27 mouse cellular contexts compared by ENCODE assay signal in genomic region chr10:67995356-67995755, GRCm38 (mm10). TPM values are rescaled to one million over a fixed set of nuclear protein-coding genes. Genes with fewer than 3 reads are reported as not detected.
DNase-seq lines count a peak whose midpoint lies in the region; TF ChIP-seq lines count a peak whose summit lies in the region.
"Had no signal": no experiment of that assay in that cellular context is flagged by ENCODE, and none has a peak within 500 bp of the region (broad histone marks: within the 10 kb centered on the region; RNA-seq: fewer than 3 reads in every experiment).

No protein-coding gene starts in this region.

- TF ChIP-seq POLR2A in kidney, adult 2 months (IDR thresholded peaks at IDR 0.05; ENCODE audit: low read depth, low read length), result no peak

- no peak for TF ChIP-seq CTCF in kidney, adult 2 months (conservative IDR thresholded peaks at IDR 0.05; ENCODE audit: insufficient read depth, insufficient read length, low read depth, low read length)

- H3K9me3 ChIP-seq in heart, embryonic 10.5 days, result no peaks in the 10 kb centered on the region
- H3K9me3 ChIP-seq: embryonic facial prominence, embryonic 12.5 days; liver, embryonic 15.5 days had no signal

- H3K4me1 ChIP-seq in kidney, adult 2 months (ENCODE audit: control insufficient read depth, insufficient read depth, low read length), result no peaks in the 10 kb centered on the region
- peaks cover 10% of the 10 kb centered on the region; the same call in 1 of the 2 replicates for H3K4me1 ChIP-seq in heart, embryonic 10.5 days
- H3K4me1 ChIP-seq: embryonic facial prominence, embryonic 12.5 days; midbrain, embryonic 10.5 days had no signal

- no peak overlapping the region for H3K4me3 ChIP-seq in kidney, adult 2 months (ENCODE audit: insufficient read depth, low read depth, low read length)
- H3K4me3 ChIP-seq in heart, embryonic 10.5 days, result no peak overlapping the region
- H3K4me3 ChIP-seq: embryonic facial prominence, embryonic 12.5 days; gastrocnemius, adult 2 months; heart, embryonic 12.5 days; left cerebral cortex, adult 2 months; limb, embryonic 12.5 days; liver, embryonic 15.5 days; midbrain, embryonic 10.5 days had no signal

- H3K27ac ChIP-seq in kidney, adult 2 months (ENCODE audit: insufficient read depth, low read depth, low read length), result no peak overlapping the region
- H3K27ac ChIP-seq in heart, embryonic 10.5 days, result no peak overlapping the region
- H3K27ac ChIP-seq: embryonic facial prominence, embryonic 12.5 days; gastrocnemius, adult 2 months; kidney, postnatal 0 days; left cerebral cortex, adult 2 months; limb, embryonic 12.5 days; liver, embryonic 15.5 days; midbrain, embryonic 10.5 days; stomach, postnatal 0 days had no signal

- DNase-seq in cerebellum, postnatal 10 days, result peak; percentile 38 to 44
- DNase-seq in cerebellum, postnatal 4 days (ENCODE audit: low spot score in 2 of 2), result no peak
- peak; percentile 14 for DNase-seq in kidney, postnatal 10 days
- DNase-seq in kidney, adult 2 months, result no peak
- peak; percentile 29 for DNase-seq in right cerebral cortex, postnatal 4 days
- DNase-seq in right cerebral cortex, postnatal 10 days (ENCODE audit: low spot score in 2 of 2), result no peak
- DNase-seq in heart, postnatal 4 days, result no peak
- DNase-seq in heart, embryonic 10.5 days (ENCODE audit: low spot score), result no peak
- DNase-seq: adrenal gland, adult 2 months; cerebellum, adult 2 months; cerebellum, postnatal 25 days; embryo, embryonic 11 days; gastrocnemius, adult 2 months; gastrocnemius, postnatal 36 days; heart, adult 18-20 months; lung, embryonic 14.5 days; lung, postnatal 14 days had no signal

- H3K27me3 ChIP-seq in kidney, adult 2 months (replicated peaks; ENCODE audit: control insufficient read depth, insufficient read depth, low read length), result no peaks in the 10 kb centered on the region; the same call in 1 of the 2 replicates
- no peaks in the 10 kb centered on the region for H3K27me3 ChIP-seq in heart, embryonic 10.5 days (ENCODE audit: insufficient read depth, poor library complexity, severe bottlenecking)
- H3K27me3 ChIP-seq: CH12.LX; embryonic facial prominence, embryonic 12.5 days; heart, embryonic 12.5 days; limb, embryonic 12.5 days; liver, embryonic 15.5 days had no signal

- 56% methylated on average over 12 of the region's 12 CpGs for WGBS in kidney, adult 2 months
- WGBS in heart, embryonic 10.5 days, result 55% methylated on average over 12 of the region's 12 CpGs

- H3K36me3 ChIP-seq in kidney, adult 2 months (ENCODE audit: control insufficient read depth, insufficient read depth, low read length), result no peaks in the 10 kb centered on the region
- peaks cover 20% of the 10 kb centered on the region for H3K36me3 ChIP-seq in heart, embryonic 10.5 days
- H3K36me3 ChIP-seq: embryonic facial prominence, embryonic 12.5 days; liver, embryonic 15.5 days had no signal

RNA-seq across cellular contexts. Expression of gene Rtkn2, which starts 16.0 kb away (rescaled TPM):
- polyA plus RNA-seq in kidney, adult 2 months (2012; rRNA removed), result 0.05 TPM in 1 of 2 replicates, not detected in the other
- 1 to 10 TPM; 4.0 to 4.5 TPM for total RNA-seq in heart, postnatal 4 days (2021)
- 6.8 and 7.1 TPM in 2 replicates for polyA plus RNA-seq in heart, embryonic 10.5 days (2016; fragmentation: Nextera tagmentation; extraction: Ambion mirVana)
- polyA plus RNA-seq: adrenal gland, adult 2 months; liver, adult 2 months had no signal

Comparison
In these comparisons a context has a peak if more than half of its experiments do, and no peak if none do; other contexts are left out.
1. DNase-seq: peak in cerebellum, postnatal 10 days (2 of 2), kidney, postnatal 10 days (single experiment) and right cerebral cortex, postnatal 4 days (single experiment); none in cerebellum, postnatal 4 days (0 of 2), kidney, adult 2 months (single experiment), right cerebral cortex, postnatal 10 days (0 of 2), heart, postnatal 4 days (single experiment) and heart, embryonic 10.5 days (single experiment).